Mouse (Mus musculus): ENCODE measurements around the gene Atp7b. TPM values are rescaled to one million over a fixed set of nuclear protein-coding genes. Genes with fewer than 3 reads are reported as not detected.

Gene Atp7b
- total and polyA plus RNA-seq, 3 experiments = 29.4 to 32.5 TPM; not detected in 1

DNA sequence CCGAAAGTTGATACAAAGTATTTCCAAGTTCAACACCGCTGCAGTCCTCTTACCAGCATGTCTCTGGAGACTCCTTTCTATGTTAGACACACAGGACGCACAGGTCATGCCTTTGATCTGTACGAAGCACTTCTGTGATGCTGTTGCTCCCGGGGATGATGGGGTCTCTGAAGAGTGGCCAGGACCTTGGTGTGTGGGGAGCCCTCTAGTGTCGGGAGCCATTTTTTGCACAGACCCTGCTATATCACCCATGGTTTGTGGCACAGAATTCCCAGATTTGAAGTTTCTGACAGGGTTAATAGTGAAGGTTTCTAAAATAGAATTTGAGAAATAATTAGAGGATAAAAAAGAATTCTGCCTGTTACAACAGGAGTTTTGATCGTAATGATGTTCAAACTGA, 37.9 kb downstream of the Atp7b start:
- H3K79me2 ChIP-seq (ENCODE audit: control insufficient read depth, insufficient read depth, low read length, poor library complexity) = peaks cover 14% of the 10 kb centered on the region
- no peak for DNase-seq (ENCODE audit: low read depth, low spot score)
- H3K4me3 ChIP-seq (ENCODE audit: control insufficient read depth in 1 of 2, insufficient read depth in 1 of 2, low read depth in 2 of 2, low read length in 2 of 2) = no peak overlapping the region
- no peak for TF ChIP-seq CHD2 (IDR thresholded peaks at IDR 0.05; ENCODE audit: low read length)
- TF ChIP-seq CTCF (IDR thresholded peaks at IDR 0.05 in 2 of 3, conservative IDR thresholded peaks at IDR 0.05 in 1 of 3; ENCODE audit: control insufficient read depth in 1 of 3, insufficient read depth in 1 of 3, low read depth in 2 of 3, low read length in 3 of 3, poor library complexity in 1 of 3, severe bottlenecking in 1 of 3) = peak in 2 of 3 experiments; percentile 25 to 35; a peak in 3 of 6 replicates
- TF ChIP-seq RCOR1 (IDR thresholded peaks at IDR 0.05; ENCODE audit: low read depth, low read length) = no peak
- TF ChIP-seq ETS1 (IDR thresholded peaks at IDR 0.05; ENCODE audit: low read depth, low read length) = no peak
- no peaks in the 10 kb centered on the region for H3K9me3 ChIP-seq (replicated peaks; ENCODE audit: insufficient read depth, low read length)
- peaks cover 0 to 28% of the 10 kb centered on the region in 2 experiments; a peak in 2 of 4 replicates for H3K36me3 ChIP-seq (ENCODE audit: control insufficient read depth in 1 of 2, insufficient read depth in 2 of 2, low read length in 2 of 2)
- no peaks in the 10 kb centered on the region for H3K27me3 ChIP-seq (ENCODE audit: control insufficient read depth in 1 of 2, insufficient read depth in 2 of 2, low read length in 2 of 2)
- no peaks in the 10 kb centered on the region for H3K4me1 ChIP-seq (ENCODE audit: control insufficient read depth in 1 of 2, insufficient read depth in 2 of 2, low read length in 2 of 2)
- no peak overlapping the region for H3K27ac ChIP-seq (ENCODE audit: control insufficient read depth, low read depth, low read length)
- no peak overlapping the region for H3K9ac ChIP-seq (ENCODE audit: control insufficient read depth, low read depth, low read length, poor library complexity, severe bottlenecking)

DNA sequence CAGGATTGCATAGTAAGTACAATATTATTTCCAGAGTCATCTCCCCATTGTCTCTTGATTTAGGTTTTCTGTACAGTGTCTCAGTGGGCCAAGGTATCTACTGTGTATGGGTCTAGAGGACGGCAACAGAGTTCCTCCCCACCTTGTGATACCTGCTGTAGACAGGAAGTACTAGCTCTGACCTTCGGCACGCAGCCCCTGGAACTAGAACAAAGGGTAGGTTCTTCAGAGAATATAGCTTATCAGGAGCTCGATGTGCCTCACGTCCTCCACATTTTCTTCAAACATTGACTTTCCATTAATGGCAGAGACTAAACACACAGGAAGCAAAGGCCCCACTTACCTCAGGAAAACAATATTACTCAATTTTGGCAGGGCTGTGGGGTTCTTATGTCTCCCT, 40.6 kb downstream of the Atp7b start:
- no peaks in the 10 kb centered on the region for H3K27me3 ChIP-seq (ENCODE audit: control insufficient read depth in 1 of 2, insufficient read depth in 2 of 2, low read length in 2 of 2)
- peaks cover 0 to 26% of the 10 kb centered on the region in 2 experiments; a peak in 2 of 4 replicates for H3K36me3 ChIP-seq (ENCODE audit: control insufficient read depth in 1 of 2, insufficient read depth in 2 of 2, low read length in 2 of 2)
- H3K79me2 ChIP-seq (ENCODE audit: control insufficient read depth, insufficient read depth, low read length, poor library complexity) = no peaks in the 10 kb centered on the region; the same call in 1 of the 2 replicates
- H3K4me1 ChIP-seq (ENCODE audit: control insufficient read depth in 1 of 2, insufficient read depth in 2 of 2, low read length in 2 of 2) = no peaks in the 10 kb centered on the region
- no peak overlapping the region for H3K4me3 ChIP-seq (ENCODE audit: control insufficient read depth in 1 of 2, insufficient read depth in 1 of 2, low read depth in 2 of 2, low read length in 2 of 2)
- H3K9me3 ChIP-seq (replicated peaks; ENCODE audit: insufficient read depth, low read length) = no peaks in the 10 kb centered on the region
- no peak overlapping the region for H3K9ac ChIP-seq (ENCODE audit: control insufficient read depth, low read depth, low read length, poor library complexity, severe bottlenecking)
- no peak for TF ChIP-seq MYC (IDR thresholded peaks at IDR 0.05; ENCODE audit: low read depth, low read length)
- TF ChIP-seq NELFE (IDR thresholded peaks at IDR 0.05; ENCODE audit: low read depth, low read length) = no peak
- no peak for TF ChIP-seq CHD1 (IDR thresholded peaks at IDR 0.05; ENCODE audit: low read depth, low read length)
- no peak for TF ChIP-seq POLR2A (IDR thresholded peaks at IDR 0.05; ENCODE audit: control insufficient read depth in 1 of 2, insufficient read depth in 1 of 2, low read depth in 1 of 2, low read length in 2 of 2, poor library complexity in 1 of 2)
- no peak for TF ChIP-seq CTCF (IDR thresholded peaks at IDR 0.05 in 2 of 3, conservative IDR thresholded peaks at IDR 0.05 in 1 of 3; ENCODE audit: control insufficient read depth in 1 of 3, insufficient read depth in 1 of 3, low read depth in 2 of 3, low read length in 3 of 3, poor library complexity in 1 of 3, severe bottlenecking in 1 of 3)
- TF ChIP-seq TAL1 (IDR thresholded peaks at IDR 0.05; ENCODE audit: low read length) = no peak
- no peak for TF ChIP-seq MXI1 (IDR thresholded peaks at IDR 0.05; ENCODE audit: low read depth, low read length)
- no peak for TF ChIP-seq MEF2A (IDR thresholded peaks at IDR 0.05; ENCODE audit: extremely low read depth, insufficient replicate concordance, low read depth, low read length, poor library complexity, severe bottlenecking)
- no peak for TF ChIP-seq MAFK (IDR thresholded peaks at IDR 0.05; ENCODE audit: borderline replicate concordance, low read depth, low read length)
- TF ChIP-seq RCOR1 (IDR thresholded peaks at IDR 0.05; ENCODE audit: low read depth, low read length) = no peak
- TF ChIP-seq ZC3H11A (IDR thresholded peaks at IDR 0.05; ENCODE audit: low read depth, low read length) = no peak
- no peak for TF ChIP-seq GATA1 (IDR thresholded peaks at IDR 0.05; ENCODE audit: low read depth, low read length)
- no peak for TF ChIP-seq E2F4 (IDR thresholded peaks at IDR 0.05; ENCODE audit: borderline replicate concordance, low read depth, low read length)
- TF ChIP-seq SMC3 (IDR thresholded peaks at IDR 0.05; ENCODE audit: low read depth, low read length) = no peak
- no peak for TF ChIP-seq UBTF (IDR thresholded peaks at IDR 0.05; ENCODE audit: borderline replicate concordance, insufficient read depth, low read depth, low read length)
- no peak for TF ChIP-seq USF1 (IDR thresholded peaks at IDR 0.05; ENCODE audit: low read depth, low read length)
- TF ChIP-seq POLR2AphosphoS2 (IDR thresholded peaks at IDR 0.05; ENCODE audit: low read length) = no peak
- no peak overlapping the region for H3K27ac ChIP-seq (ENCODE audit: control insufficient read depth, low read depth, low read length)
- DNase-seq (ENCODE audit: low read depth, low spot score) = no peak
